In genomic region chr6:29717952-29718521, GRCm38 (mm10) we compare ENCODE assay signal across 9 mouse cellular contexts. TPM values are rescaled to one million over a fixed set of nuclear protein-coding genes. Genes with fewer than 3 reads are reported as not detected.
DNase-seq lines count a peak whose midpoint lies in the region; ATAC-seq and TF ChIP-seq lines count a peak whose summit lies in the region.
"Had no signal": no experiment of that assay in that cellular context is flagged by ENCODE, and none has a peak within 500 bp of the region (broad histone marks: within the 10 kb centered on the region; RNA-seq: fewer than 3 reads in every experiment).

No protein-coding gene starts in this region.

- no peaks in the 10 kb centered on the region for H3K36me3 ChIP-seq in midbrain, postnatal 0 days (ENCODE audit: insufficient read depth, low read length)

- peaks cover 17% of the 10 kb centered on the region for H3K4me1 ChIP-seq in midbrain, postnatal 0 days (ENCODE audit: insufficient read depth, low read length)
- H3K4me1 ChIP-seq: megakaryocyte, embryonic 14.5 days had no signal

- peak overlapping the region; percentile 44 for H3K4me2 ChIP-seq in midbrain, postnatal 0 days (ENCODE audit: low read depth, low read length, poor library complexity, severe bottlenecking)

- H3K4me3 ChIP-seq in midbrain, postnatal 0 days (ENCODE audit: low read depth, low read length): no peak overlapping the region
- H3K4me3 ChIP-seq: megakaryocyte, embryonic 14.5 days had no signal

- 12% methylated on average over 14 of the region's 14 CpGs for WGBS in midbrain, postnatal 0 days

- H3K9me3 ChIP-seq in midbrain, postnatal 0 days (ENCODE audit: low read length): no peaks in the 10 kb centered on the region
- H3K9me3 ChIP-seq: megakaryocyte, embryonic 14.5 days had no signal

- TF ChIP-seq CTCF in midbrain, postnatal 0 days (IDR thresholded peaks at IDR 0.05): no peak

- no peaks in the 10 kb centered on the region for H3K27me3 ChIP-seq in midbrain, postnatal 0 days (ENCODE audit: insufficient read depth, low read length)

- DNase-seq in adrenal gland, adult 2 months: peak; percentile 50
- DNase-seq in adrenal gland, adult 8-10 months: no peak
- peak; percentile 27 to 38 for DNase-seq in right cerebral cortex, adult 2 months (ENCODE audit: low spot score in 2 of 2)
- DNase-seq in right cerebral cortex, postnatal 36 days (ENCODE audit: low spot score in 2 of 2): no peak
- peak; percentile 24 for DNase-seq in gastrocnemius, postnatal 25 days
- DNase-seq in kidney, postnatal 25 days: peak; percentile 58 to 74
- peak; percentile 66 for DNase-seq in midbrain, postnatal 0 days (ENCODE audit: low spot score)

- H3K9ac ChIP-seq in midbrain, postnatal 0 days (replicated peaks; ENCODE audit: low read length, poor library complexity, severe bottlenecking): no peak overlapping the region; the same call in 1 of the 2 replicates

- peak; percentile 76 for ATAC-seq in midbrain, postnatal 0 days (ENCODE audit: low FRiP score)
- no peak for ATAC-seq in activated CD4-positive, CD25-positive, alpha-beta regulatory T cell, adult 4 months

- peak overlapping the region; percentile 33 for H3K27ac ChIP-seq in midbrain, postnatal 0 days (ENCODE audit: low read depth, low read length)

RNA-seq across cellular contexts. Expression of gene Smo, which starts 17.3 kb away (rescaled TPM):
- total RNA-seq in adrenal gland, adult 2 months (2021): 10 to 100 TPM; 41.3 to 46.1 TPM
- 72.3 and 74.7 TPM in 2 replicates for polyA plus RNA-seq in adrenal gland, adult 2 months (2012; rRNA removed)
- total RNA-seq in adrenal gland, adult 8-10 months (2022): 10 to 100 TPM; 43.4 to 55.3 (median 50.2) TPM
- 1 to 10 TPM; 5.5 to 5.9 TPM for total RNA-seq in gastrocnemius, postnatal 25 days (2021)
- 38.7 and 42.3 TPM in 2 replicates for total RNA-seq in midbrain, postnatal 0 days (2014; rRNA removed)
- polyA plus RNA-seq in midbrain, postnatal 0 days (2015; fragmentation: Nextera tagmentation; extraction: Ambion mirVana): 7.2 and 7.8 TPM in 2 replicates
- polyA plus RNA-seq in activated CD4-positive, CD25-positive, alpha-beta regulatory T cell, adult 4 months (2017; shearing (Covaris generic)): under 1 TPM in 1 of 2 experiments, not detected in 1; 0.48 TPM

RNA-seq across cellular contexts. Expression of gene Tspan33, which starts 24.0 kb away (rescaled TPM):
- 1 to 10 TPM; 2.2 to 2.5 TPM for total RNA-seq in adrenal gland, adult 2 months (2021)
- polyA plus RNA-seq in adrenal gland, adult 2 months (2012; rRNA removed): 1.2 and 1.5 TPM in 2 replicates
- 1 to 10 TPM; 2.7 to 4.9 (median 3.8) TPM for total RNA-seq in adrenal gland, adult 8-10 months (2022)
- total RNA-seq in gastrocnemius, postnatal 25 days (2021): 1 to 10 TPM; 2.8 to 3.1 TPM
- total RNA-seq in midbrain, postnatal 0 days (2014; rRNA removed): 13.8 and 18.5 TPM in 2 replicates
- polyA plus RNA-seq in midbrain, postnatal 0 days (2015; fragmentation: Nextera tagmentation; extraction: Ambion mirVana): 10.7 and 12.4 TPM in 2 replicates
- polyA plus RNA-seq in activated CD4-positive, CD25-positive, alpha-beta regulatory T cell, adult 4 months (2017; shearing (Covaris generic)): under 1 TPM in 1 of 2 experiments, not detected in 1; 0.21 TPM

RNA-seq across cellular contexts. Expression of gene Ahcyl2, which starts 49.8 kb away (rescaled TPM):
- total RNA-seq in adrenal gland, adult 2 months (2021): 100 to 1,000 TPM in 1 of 2 experiments, 10 to 100 TPM in 1; 72.4 to 344 TPM
- polyA plus RNA-seq in adrenal gland, adult 2 months (2012; rRNA removed): 48.4 and 104 TPM in 2 replicates
- 100 to 1,000 TPM; 100 to 281 (median 173) TPM for total RNA-seq in adrenal gland, adult 8-10 months (2022)
- total RNA-seq in gastrocnemius, postnatal 25 days (2021): 10 to 100 TPM; 16.0 to 19.0 TPM
- total RNA-seq in midbrain, postnatal 0 days (2014; rRNA removed): 66.7 and 69.1 TPM in 2 replicates
- 12.8 and 16.0 TPM in 2 replicates for polyA plus RNA-seq in midbrain, postnatal 0 days (2015; fragmentation: Nextera tagmentation; extraction: Ambion mirVana)
- polyA plus RNA-seq in activated CD4-positive, CD25-positive, alpha-beta regulatory T cell, adult 4 months (2017; shearing (Covaris generic)): 10 to 100 TPM; 89.7 to 92.1 TPM

Comparison
In these comparisons a context has a peak if more than half of its experiments do, and no peak if none do; other contexts are left out.
1. DNase-seq: peak in adrenal gland, adult 2 months (single experiment), right cerebral cortex, adult 2 months (2 of 2), gastrocnemius, postnatal 25 days (single experiment), kidney, postnatal 25 days (2 of 2) and midbrain, postnatal 0 days (single experiment); none in adrenal gland, adult 8-10 months (single experiment) and right cerebral cortex, postnatal 36 days (0 of 2).